Mouse (Mus musculus) left cerebral cortex, postnatal 14 days (tissue): ENCODE data around the gene Ccnl1. TPM values are rescaled to one million over a fixed set of nuclear protein-coding genes. Genes with fewer than 3 reads are reported as not detected.

ENCODE experiments used
- DNase-seq, 2 experiments: peaks; one replicate each; pipeline ENCODE4 v3.0.0; 2021 to 2022; ENCODE audit warnings: low spot score in 2 of 2, mixed read lengths in 1 of 2
- intact Hi-C: fragments of 180-260 bp; cut with DNase I; formaldehyde crosslinking; loops from one replicate; pipeline ENCODE4 v1.15.1; 2025
- long read RNA-seq, 2 experiments: library from polyadenylated mRNA; stranded (forward); transcript quantifications; one replicate each; pipeline ENCODE4 v2.0.0; 2021
- total RNA-seq, 2 experiments: library from RNA; stranded (reverse); gene quantifications; 2 replicates each; pipeline ENCODE4 v1.2.3; 2021

The Ccnl1 gene
- 10 to 100 TPM; 45.7 to 50.8 TPM for total RNA-seq
- long read RNA-seq, experiment 1, partial matches to known transcripts = 3 of 13 reads
- long read RNA-seq, experiment 1, other reads (novel, unspliced or antisense) = 4 of 13 reads
- long read RNA-seq, experiment 2, transcript Ccnl1-201 (11 exons, 2,169 nt) = major isoform, 10 of 20 reads
- long read RNA-seq, experiment 2, partial matches to known transcripts = 3 of 20 reads
- long read RNA-seq, experiment 2, other reads (novel, unspliced or antisense) = 5 of 20 reads

DNA sequence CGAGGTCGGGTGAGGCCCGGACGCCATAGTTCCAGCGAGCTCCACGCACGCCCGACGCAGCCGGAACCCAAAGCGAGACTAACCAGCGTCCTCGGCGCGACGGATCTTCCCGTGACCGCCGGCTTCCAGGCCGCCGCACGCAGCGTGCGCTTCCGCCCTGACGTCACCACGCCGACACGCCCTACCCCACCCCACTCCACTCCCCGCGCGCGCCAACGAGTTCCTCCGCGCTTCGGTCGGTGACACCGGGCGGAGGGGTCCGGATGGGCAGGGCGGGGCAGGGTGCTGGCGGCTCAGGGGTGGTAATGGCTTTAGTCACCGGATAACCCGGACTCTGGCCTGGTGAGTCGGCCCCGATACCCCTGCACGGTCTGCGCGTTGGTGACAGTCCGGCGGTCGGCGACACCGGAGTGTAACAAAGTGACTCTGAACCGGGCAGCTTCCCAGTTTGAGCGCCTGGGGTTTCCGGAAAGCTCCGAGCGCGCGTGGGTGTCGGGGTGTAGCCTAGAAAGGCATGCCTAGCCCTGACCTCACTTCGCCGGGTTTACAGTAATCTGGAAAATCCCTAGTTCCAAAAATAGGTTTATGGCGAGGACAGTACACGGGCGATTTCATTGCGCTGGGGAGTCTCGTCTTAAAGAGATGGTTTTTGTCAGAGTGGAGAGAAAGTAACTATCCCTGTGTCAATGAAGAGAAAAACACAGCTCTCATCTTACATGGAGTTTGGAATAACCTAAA, at the start of gene Ccnl1:
Gene Ccnl1 (minus strand): TSS at position 148 of the 738 bp plus-strand sequence.
- peak; percentile 93 to 97 for DNase-seq
- intact Hi-C loops = no loop called here

DNA sequence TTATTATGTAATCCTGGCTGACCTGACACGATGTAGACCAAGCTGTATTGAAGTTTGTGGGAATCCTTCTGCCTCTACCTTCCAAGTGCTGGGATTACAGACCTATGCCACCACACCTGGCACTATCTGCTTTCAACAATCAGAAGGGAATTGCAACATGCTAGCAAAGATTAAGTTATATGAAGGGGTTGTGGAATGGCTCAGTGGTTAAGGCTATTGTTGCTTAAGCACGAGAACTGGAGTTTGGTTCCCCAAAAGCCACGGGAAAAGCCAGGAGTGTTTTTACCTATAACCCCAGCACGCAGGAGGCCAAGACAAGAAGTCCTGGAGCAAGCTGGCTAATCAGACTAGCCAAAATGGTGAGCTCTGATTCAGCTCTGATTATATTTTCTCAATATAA, 46.9 kb upstream of the Ccnl1 start:
- intact Hi-C loops = loop anchor here (5.0 kb wide), 1 partner anchor 232 kb away; no protein-coding TSS in a partner anchor
- DNase-seq = no peak

DNA sequence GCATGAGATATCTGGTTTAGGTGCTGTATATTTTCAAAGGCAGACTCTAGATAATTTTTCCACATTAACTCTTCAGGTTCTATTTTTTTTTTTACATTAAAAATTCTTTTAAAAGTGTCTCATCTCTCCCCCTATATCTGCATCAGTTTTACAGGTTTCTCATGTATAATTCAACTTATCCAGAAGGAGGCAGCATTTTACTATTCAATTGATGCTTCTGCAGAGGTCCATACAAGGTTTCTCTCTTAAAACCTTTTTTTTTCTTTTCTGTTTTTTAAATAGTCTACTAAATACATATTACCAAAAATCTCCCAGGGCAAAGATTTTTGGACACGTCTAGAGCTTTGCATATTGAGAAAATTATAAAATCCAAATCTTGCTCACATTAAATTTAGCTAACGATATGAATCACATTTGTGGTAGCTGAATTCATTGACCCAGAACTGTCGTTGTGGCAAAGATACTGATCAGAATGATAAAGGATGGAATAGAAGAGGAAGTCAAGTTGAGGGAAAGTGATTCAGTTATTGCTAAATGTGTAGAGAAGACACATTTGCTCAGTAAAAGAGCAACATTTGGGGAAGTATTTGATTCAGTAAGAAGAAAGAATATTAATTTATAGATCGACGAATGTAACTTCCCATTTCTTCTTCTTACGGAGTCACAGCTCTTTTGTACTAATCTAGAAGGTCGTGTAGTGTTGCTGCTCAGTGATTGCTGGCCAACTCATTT, 46.3 kb upstream of the Ccnl1 start:
- DNase-seq = peak in 1 of 2 experiments; percentile 25
- intact Hi-C loops = loop anchor here (5.0 kb wide), 1 partner anchor 233 kb away; no protein-coding TSS in a partner anchor

DNA sequence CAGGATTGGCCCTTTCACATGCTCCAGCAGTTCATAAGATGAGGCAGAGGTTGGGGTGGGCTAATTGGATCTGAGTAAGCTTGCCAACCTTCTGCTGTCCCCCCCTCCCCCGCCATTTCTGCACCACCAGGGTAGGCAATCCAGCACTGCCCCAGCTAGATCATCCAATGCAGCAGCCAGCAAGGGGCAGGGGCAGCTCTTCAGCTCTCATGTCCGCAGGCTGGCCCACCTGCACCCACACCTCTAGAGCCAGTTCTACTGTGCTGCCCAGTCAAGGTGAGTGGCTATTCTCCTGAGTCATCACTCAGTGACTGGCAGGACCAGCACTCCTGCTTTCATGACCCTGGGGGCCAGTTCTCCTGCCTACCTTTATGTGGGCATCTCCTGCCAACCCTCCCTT, 42.4 kb upstream of the Ccnl1 start:
- intact Hi-C loops = loop anchor here (5.0 kb wide), 1 partner anchor 237 kb away; no protein-coding TSS in a partner anchor
- DNase-seq = no peak

DNA sequence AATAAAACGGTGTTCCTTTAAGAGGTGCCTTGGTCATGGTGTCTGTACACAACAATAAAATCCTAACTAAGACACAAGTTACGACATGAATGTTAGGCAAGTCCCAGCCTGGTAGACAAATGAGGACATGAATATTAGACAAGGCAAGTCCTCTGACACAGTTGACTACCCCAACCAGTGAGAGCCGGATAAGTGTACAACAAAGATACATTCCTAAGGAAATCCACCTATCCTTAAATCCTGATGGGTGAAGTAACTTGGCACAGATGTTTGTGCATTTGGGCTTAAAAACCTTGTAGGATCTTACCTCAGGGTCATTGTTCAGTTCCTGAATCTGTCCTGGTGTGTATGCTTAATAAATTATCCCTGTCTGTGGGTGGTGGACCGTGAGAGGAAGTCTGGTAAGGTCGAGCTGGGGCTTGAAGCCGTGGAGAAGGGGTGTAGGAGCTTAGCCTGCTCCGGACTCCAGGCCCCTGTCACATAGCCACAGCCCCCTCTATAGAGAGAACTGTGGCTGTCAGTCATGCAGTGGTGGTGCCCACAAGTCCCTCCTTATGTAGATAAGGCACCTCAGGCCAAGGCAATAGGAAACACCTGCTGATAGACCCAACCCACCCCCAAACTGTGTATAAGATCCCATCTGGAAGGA, 39.4 kb upstream of the Ccnl1 start:
- DNase-seq = no peak
- intact Hi-C loops = no loop called here

DNA sequence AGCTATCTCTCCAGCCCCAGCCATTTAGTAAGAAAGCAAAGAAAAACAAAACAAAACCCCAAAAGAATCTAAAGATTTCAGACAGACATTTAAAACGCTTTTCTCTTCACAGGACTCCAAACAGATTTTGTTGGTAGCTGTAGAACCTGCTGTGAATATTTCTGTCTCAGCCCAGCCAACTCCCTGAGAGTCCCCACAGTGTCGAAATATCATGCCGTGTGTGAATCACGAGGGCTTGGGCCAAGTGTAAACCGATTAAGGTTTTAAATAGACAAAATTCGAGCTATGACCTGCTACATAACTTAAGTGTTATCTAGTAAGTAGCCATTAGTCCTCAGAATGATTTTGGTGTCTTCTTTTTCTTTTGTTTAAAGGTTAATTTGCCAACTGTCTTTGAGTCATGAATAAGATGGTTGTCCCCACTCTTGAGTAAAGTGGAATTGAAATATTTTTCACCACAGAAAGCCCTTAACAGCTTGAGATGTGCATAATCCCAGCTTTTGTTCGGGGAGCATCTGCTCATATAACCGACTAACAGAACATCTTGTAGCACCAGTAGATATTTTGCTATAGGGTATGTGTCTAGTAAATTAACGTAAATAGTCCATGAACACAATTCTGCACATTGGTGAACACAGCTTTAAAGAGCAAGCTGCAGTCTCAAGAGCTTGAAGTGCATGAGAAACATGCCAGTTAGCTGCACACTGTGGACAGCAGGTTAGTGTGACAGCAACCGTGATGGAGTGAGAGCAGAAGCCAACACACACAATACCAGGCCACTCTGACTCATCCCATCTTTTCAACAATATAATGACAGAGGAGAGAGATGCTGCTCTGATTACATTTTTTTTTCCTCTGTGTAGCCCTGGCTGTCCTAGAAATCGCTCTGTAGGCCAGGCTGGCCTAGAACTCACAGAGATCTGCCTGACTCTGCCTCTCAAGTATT, 34.6 kb upstream of the Ccnl1 start:
- intact Hi-C loops = no loop called here
- DNase-seq = peak in 1 of 2 experiments; percentile 17

DNA sequence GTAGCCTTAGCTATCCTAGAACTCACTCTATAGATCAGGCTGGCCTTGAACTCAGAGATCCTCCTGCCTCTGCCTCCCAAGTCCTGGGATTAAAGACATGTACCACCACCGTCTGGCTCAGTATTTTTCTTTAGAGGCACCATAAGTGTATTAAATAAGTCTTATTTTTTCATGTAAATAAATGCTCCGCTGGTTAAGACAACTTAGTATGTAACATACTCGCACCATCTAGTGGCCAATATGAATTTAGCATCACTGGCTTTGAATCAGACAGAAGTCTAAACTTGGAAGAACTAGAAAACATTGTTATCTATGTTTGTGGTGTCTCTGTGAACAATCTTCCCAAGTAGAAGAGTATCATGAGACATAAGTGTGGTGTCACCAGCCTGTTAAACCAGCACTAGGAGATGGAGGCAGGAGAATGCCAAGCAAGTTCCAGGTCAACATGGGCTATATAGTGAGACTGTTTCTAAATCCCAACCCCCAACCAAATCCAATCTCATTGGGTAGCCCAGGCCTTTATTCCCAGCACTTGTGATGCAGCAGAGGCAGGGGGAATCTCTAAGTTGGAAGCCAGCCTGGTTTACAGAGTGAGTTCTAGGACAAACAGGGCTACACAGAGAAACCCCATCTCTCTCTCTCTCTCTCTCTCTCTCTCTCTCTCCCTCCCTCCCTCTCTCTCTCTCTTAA, 33.1 kb upstream of the Ccnl1 start:
- DNase-seq = peak; percentile 66 to 80
- intact Hi-C loops = no loop called here

- intact Hi-C loops = no loop called here
- DNase-seq = no peak
These were observed 32.5 kb upstream of the Ccnl1 start for GRCm38 (mm10) chr3:65990524-65990923.

DNA sequence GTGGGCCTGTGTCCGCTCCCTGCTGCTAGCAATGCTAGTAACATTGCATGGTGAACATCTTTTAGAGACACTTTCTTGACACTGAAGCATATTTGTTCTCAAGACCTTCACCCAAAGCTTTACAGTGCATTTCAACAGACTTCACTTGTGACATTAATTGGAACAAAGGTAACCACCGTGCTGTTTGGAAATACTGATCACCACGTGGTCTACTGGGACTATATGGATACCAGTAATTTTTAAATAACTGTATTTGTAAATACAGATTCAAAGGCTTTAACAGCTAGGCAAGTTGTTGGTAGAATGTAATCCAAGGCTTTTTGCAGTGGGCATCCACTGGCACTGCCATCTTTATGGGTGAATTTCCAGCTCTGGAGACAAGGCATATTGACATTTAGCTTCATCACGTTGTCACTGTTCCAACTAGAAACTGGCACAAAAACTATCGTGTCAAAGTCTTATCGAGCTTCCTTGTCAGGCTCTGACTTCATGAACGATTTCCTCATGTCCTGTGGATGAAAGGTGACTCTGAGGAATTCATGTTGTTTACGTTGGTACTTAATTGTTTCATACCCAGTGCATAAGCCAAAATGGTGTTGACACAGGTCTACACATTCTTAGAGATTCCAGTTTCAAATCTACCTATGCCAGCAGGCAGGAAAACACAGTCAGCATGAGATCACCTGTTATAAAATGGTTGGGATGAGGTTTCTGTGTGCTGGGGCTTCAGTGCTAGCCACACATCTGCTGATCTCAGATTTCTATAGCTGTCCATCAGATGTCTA, 30.9 kb upstream of the Ccnl1 start:
- intact Hi-C loops = no loop called here
- no peak for DNase-seq

DNA sequence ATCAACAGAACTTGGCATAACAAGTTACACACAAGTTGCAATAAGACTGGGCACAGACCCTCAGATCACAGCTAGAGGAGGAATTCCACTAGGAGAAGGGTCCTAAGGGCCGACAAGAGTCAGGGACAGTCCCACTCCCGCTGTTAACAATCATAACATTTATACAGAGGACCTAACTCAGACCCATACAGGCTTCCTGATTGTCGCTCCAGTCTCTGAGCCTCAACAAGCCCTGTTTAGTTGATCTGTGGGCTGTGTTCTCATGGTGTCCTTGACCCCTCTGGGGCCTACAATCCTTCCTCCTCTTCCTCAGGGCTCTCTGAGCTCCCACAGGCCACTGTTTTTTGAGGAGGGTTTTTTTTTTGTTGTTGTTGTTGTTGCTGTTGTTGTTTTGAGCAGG, 18.2 kb upstream of the Ccnl1 start:
- intact Hi-C loops = no loop called here
- no peak for DNase-seq

GRCm38 (mm10) chr3:65975317-65975716, 17.3 kb upstream of the Ccnl1 start:
- intact Hi-C loops = loop anchor here (2.0 kb wide), 1 partner anchor 19 kb away; no protein-coding TSS in a partner anchor

GRCm38 (mm10) chr3:65974232-65975058, 16.4 kb upstream of the Ccnl1 start:
- intact Hi-C loops = loop anchor here (2.0 kb wide), 1 partner anchor 18 kb away; no protein-coding TSS in a partner anchor

More at GRCm38 (mm10) chr3:65975317-65975716, 17.3 kb upstream of the Ccnl1 start:
- DNase-seq = peak; percentile 33 to 34

GRCm38 (mm10) chr3:65973501-65974231, 15.6 kb upstream of the Ccnl1 start:
- DNase-seq = no peak
- intact Hi-C loops = loop anchor here (2.0 kb wide), 1 partner anchor 17 kb away; no protein-coding TSS in a partner anchor

More at GRCm38 (mm10) chr3:65974232-65975058, 16.4 kb upstream of the Ccnl1 start:
- peak; percentile 99 for DNase-seq

- intact Hi-C loops = no loop called here
- no peak for DNase-seq
These were observed 11.1 kb upstream of the Ccnl1 start for GRCm38 (mm10) chr3:65969196-65969595.

GRCm38 (mm10) chr3:65966360-65966759, 8.3 kb upstream of the Ccnl1 start:
- no peak for DNase-seq
- intact Hi-C loops = no loop called here
